Mouse (Mus musculus) CD8-positive naive resting alpha-beta T cell, adult 2 months (primary cell): ENCODE data around the gene Cdk18.
"Not testable (repeated sequence)": the region's sequence is repeated elsewhere in the genome, so short reads cannot be mapped to it uniquely, and the experiment has no call there.

Source experiments
- DNase-seq, 2 experiments: peaks; one replicate each; pipeline ENCODE4 v3.0.0; 2022; ENCODE audit warnings: low read depth in 2 of 2, low spot score in 2 of 2

Cdk18 gene

GRCm38 (mm10) chr1:132139416-132139864, at the start of gene Cdk18:
TSS of gene Cdk18 (minus strand) at chr1:132139684.
- DNase-seq = no peak

- DNase-seq = no peak
Measured at GRCm38 (mm10) chr1:132189231-132189630, 49.7 kb upstream of the Cdk18 start.

- DNase-seq = no peak
Measured at GRCm38 (mm10) chr1:132188442-132189066, 49.1 kb upstream of the Cdk18 start.

- no peak for DNase-seq
Measured at GRCm38 (mm10) chr1:132186303-132186702, 46.8 kb upstream of the Cdk18 start.

GRCm38 (mm10) chr1:132171619-132172018, 32.1 kb upstream of the Cdk18 start:
- DNase-seq = no peak

- DNase-seq = no peak
Measured at GRCm38 (mm10) chr1:132170698-132171097, 31.2 kb upstream of the Cdk18 start.

- no peak for DNase-seq
Measured at GRCm38 (mm10) chr1:132168115-132168767, 28.8 kb upstream of the Cdk18 start.

GRCm38 (mm10) chr1:132165859-132166258, 26.4 kb upstream of the Cdk18 start:
- DNase-seq = peak in 1 of 2 experiments; percentile 21

GRCm38 (mm10) chr1:132164780-132165518, 25.5 kb upstream of the Cdk18 start:
- DNase-seq = no peak

GRCm38 (mm10) chr1:132162618-132163017, 23.1 kb upstream of the Cdk18 start:
- not testable (repeated sequence) for DNase-seq

- DNase-seq = no peak
Measured at GRCm38 (mm10) chr1:132161211-132161880, 21.9 kb upstream of the Cdk18 start.

- no peak for DNase-seq
Measured at GRCm38 (mm10) chr1:132159681-132160080, 20.2 kb upstream of the Cdk18 start.

GRCm38 (mm10) chr1:132158741-132159140, 19.3 kb upstream of the Cdk18 start:
- no peak for DNase-seq

GRCm38 (mm10) chr1:132157808-132158207, 18.3 kb upstream of the Cdk18 start:
- DNase-seq = no peak

- peak; percentile 57 to 69 for DNase-seq
Measured at GRCm38 (mm10) chr1:132157016-132157781, 17.7 kb upstream of the Cdk18 start.

GRCm38 (mm10) chr1:132155737-132156136, 16.3 kb upstream of the Cdk18 start:
- peak; percentile 38 to 68 for DNase-seq

GRCm38 (mm10) chr1:132153691-132154090, 14.2 kb upstream of the Cdk18 start:
- no peak for DNase-seq

- DNase-seq = no peak
Measured at GRCm38 (mm10) chr1:132153086-132153690, 13.7 kb upstream of the Cdk18 start.

- no peak for DNase-seq
Measured at GRCm38 (mm10) chr1:132151908-132152307, 12.4 kb upstream of the Cdk18 start.
